ENCODE assay signal across 8 mouse cellular contexts in genomic region chr7:141326546-141327446, GRCm38 (mm10). TPM values are rescaled to one million over a fixed set of nuclear protein-coding genes. Genes with fewer than 3 reads are reported as not detected.
DNase-seq lines count a peak whose midpoint lies in the region; ATAC-seq lines count a peak whose summit lies in the region.

No protein-coding gene starts in this region.

- H3K9me3 ChIP-seq in embryonic facial prominence, embryonic 15.5 days (replicated peaks): no peaks in the 10 kb centered on the region

- peak; percentile 39 for DNase-seq in layer of hippocampus, adult 11-12 months (ENCODE audit: low spot score)
- no peak for DNase-seq in layer of hippocampus, adult 18-20 months (ENCODE audit: low spot score in 2 of 2)
- peak; percentile 18 for DNase-seq in R1 (ENCODE audit: low read depth, low spot score)
- DNase-seq in mesoderm, embryonic 11.5 days (ENCODE audit: low read depth, low spot score): peak; percentile 41
- DNase-seq in testis, postnatal 10 days (ENCODE audit: low spot score): peak; percentile 68
- no peak for DNase-seq in ovary, postnatal 14 days (ENCODE audit: low spot score)

- WGBS in embryonic facial prominence, embryonic 15.5 days: 4% methylated on average over 34 of the region's 35 CpGs

- peak overlapping the region; percentile 87 for H3K9ac ChIP-seq in embryonic facial prominence, embryonic 15.5 days

- H3K4me2 ChIP-seq in embryonic facial prominence, embryonic 15.5 days (replicated peaks): peak overlapping the region; percentile 87

- H3K4me3 ChIP-seq in embryonic facial prominence, embryonic 15.5 days (replicated peaks): peak overlapping the region; percentile 65

- H3K4me1 ChIP-seq in embryonic facial prominence, embryonic 15.5 days: peaks cover 29% of the 10 kb centered on the region

- peaks cover 25% of the 10 kb centered on the region for H3K36me3 ChIP-seq in embryonic facial prominence, embryonic 15.5 days

- no peaks in the 10 kb centered on the region for H3K27me3 ChIP-seq in embryonic facial prominence, embryonic 15.5 days

- H3K27ac ChIP-seq in embryonic facial prominence, embryonic 15.5 days (replicated peaks): peak overlapping the region; percentile 99

- peak; percentile 6; the same call in 1 of the 2 replicates for ATAC-seq in embryonic facial prominence, embryonic 15.5 days (ENCODE audit: insufficient number of reproducible peaks, low FRiP score, low TSS enrichment, low read depth)
- ATAC-seq in inflammation-experienced regulatory T-cells, adult 6 months: peak; percentile 13

RNA-seq across cellular contexts. Expression of gene Deaf1, which starts 0.7 kb away (rescaled TPM):
- 10 to 100 TPM; 66.3 to 79.6 TPM for total RNA-seq in layer of hippocampus, adult 18-20 months (2021)
- 73.5 and 82.0 TPM in 2 replicates for polyA plus RNA-seq in embryonic facial prominence, embryonic 15.5 days (2015; fragmentation: Nextera tagmentation; extraction: Ambion mirVana)
- polyA plus RNA-seq in inflammation-experienced regulatory T-cells, adult 6 months (2017; shearing (Covaris generic)): 10 to 100 TPM; 17.6 to 37.9 (median 34.6) TPM

RNA-seq across cellular contexts. Expression of gene Tmem80, which starts 0.7 kb away (rescaled TPM):
- 10 to 100 TPM; 29.2 to 30.5 TPM for total RNA-seq in layer of hippocampus, adult 18-20 months (2021)
- polyA plus RNA-seq in embryonic facial prominence, embryonic 15.5 days (2015; fragmentation: Nextera tagmentation; extraction: Ambion mirVana): 42.2 and 47.4 TPM in 2 replicates
- 10 to 100 TPM; 27.1 to 41.1 (median 39.1) TPM for polyA plus RNA-seq in inflammation-experienced regulatory T-cells, adult 6 months (2017; shearing (Covaris generic))

RNA-seq across cellular contexts. Expression of gene Eps8l2, which starts 11.9 kb away (rescaled TPM):
- 1 to 10 TPM; 5.0 to 9.0 TPM for total RNA-seq in layer of hippocampus, adult 18-20 months (2021)
- 36.1 and 40.5 TPM in 2 replicates for polyA plus RNA-seq in embryonic facial prominence, embryonic 15.5 days (2015; fragmentation: Nextera tagmentation; extraction: Ambion mirVana)
- not detected for polyA plus RNA-seq in inflammation-experienced regulatory T-cells, adult 6 months (2017; shearing (Covaris generic))

RNA-seq across cellular contexts. Expression of gene Drd4, which starts 35.0 kb away (rescaled TPM):
- not detected for total RNA-seq in layer of hippocampus, adult 18-20 months (2021)
- 0.76 and 1.1 TPM in 2 replicates for polyA plus RNA-seq in embryonic facial prominence, embryonic 15.5 days (2015; fragmentation: Nextera tagmentation; extraction: Ambion mirVana)
- polyA plus RNA-seq in inflammation-experienced regulatory T-cells, adult 6 months (2017; shearing (Covaris generic)): not detected

RNA-seq across cellular contexts. Expression of gene Sct, which starts 47.9 kb away (rescaled TPM):
- total RNA-seq in layer of hippocampus, adult 18-20 months (2021): not detected
- 5.3 TPM in 2 replicates for polyA plus RNA-seq in embryonic facial prominence, embryonic 15.5 days (2015; fragmentation: Nextera tagmentation; extraction: Ambion mirVana)
- polyA plus RNA-seq in inflammation-experienced regulatory T-cells, adult 6 months (2017; shearing (Covaris generic)): not detected

Comparison
In these comparisons a context has a peak if more than half of its experiments do, and no peak if none do; other contexts are left out.
1. DNase-seq: peak in layer of hippocampus, adult 11-12 months (single experiment), R1 (single experiment), mesoderm, embryonic 11.5 days (single experiment) and testis, postnatal 10 days (single experiment); none in layer of hippocampus, adult 18-20 months (0 of 2) and ovary, postnatal 14 days (single experiment).
2. RNA of gene Eps8l2, which starts 11.9 kb away (polyA plus RNA-seq): 36.1 to 40.5 TPM in embryonic facial prominence, embryonic 15.5 days; not detected in inflammation-experienced regulatory T-cells, adult 6 months; every median in the first group is over 10 times any median in the second.